ENCODE assay signal across 8 mouse cellular contexts in the genomic region with DNA sequence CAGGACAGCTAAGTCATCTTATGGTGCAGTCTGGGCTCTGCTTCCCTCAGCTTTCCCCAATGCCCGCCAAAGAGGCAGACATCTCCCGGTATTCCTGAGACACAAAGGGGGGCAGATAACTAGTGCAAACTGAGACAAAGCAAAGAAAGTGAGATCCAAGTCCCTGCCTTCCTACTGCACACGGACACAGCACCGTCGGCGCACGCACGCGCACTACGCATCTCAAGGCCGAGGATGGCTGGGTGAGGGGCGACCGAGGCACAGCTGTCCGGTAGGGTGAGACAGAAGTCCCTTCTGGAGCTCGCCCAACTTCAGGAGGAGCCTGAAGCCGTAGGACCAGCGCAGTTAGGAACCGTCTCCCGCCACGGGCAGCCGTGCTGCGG. TPM values are rescaled to one million over a fixed set of nuclear protein-coding genes. Genes with fewer than 3 reads are reported as not detected.
DNase-seq lines count a peak whose midpoint lies in the region; ATAC-seq and TF ChIP-seq lines count a peak whose summit lies in the region.

No protein-coding gene starts in this region.

- H3K27ac ChIP-seq in bone marrow macrophage, adult 2 months (ENCODE audit: insufficient read depth, low read depth, low read length), result peak overlapping the region; percentile 56
- peak overlapping the region; percentile 93 for H3K27ac ChIP-seq in forebrain, embryonic 11.5 days (ENCODE audit: low read depth, low read length)
- peak overlapping the region; percentile 93 for H3K27ac ChIP-seq in hindbrain, embryonic 14.5 days

- H3K36me3 ChIP-seq in forebrain, embryonic 11.5 days (ENCODE audit: control insufficient read depth, insufficient read depth, low read length), result peaks cover 6% of the 10 kb centered on the region; the same call in 1 of the 2 replicates
- H3K36me3 ChIP-seq in hindbrain, embryonic 14.5 days (replicated peaks; ENCODE audit: control insufficient read depth, insufficient read depth), result peaks cover 33% of the 10 kb centered on the region
- peaks cover 42% of the 10 kb centered on the region for H3K36me3 ChIP-seq in megakaryocyte, embryonic 14.5 days (replicated peaks; ENCODE audit: low read length)

- peak overlapping the region; percentile 74 for H3K4me2 ChIP-seq in forebrain, embryonic 11.5 days (ENCODE audit: low read depth, low read length, severe bottlenecking)
- peak overlapping the region; percentile 95 for H3K4me2 ChIP-seq in hindbrain, embryonic 14.5 days (replicated peaks)

- peak; percentile 61 for DNase-seq in heart, adult 8-10 months (ENCODE audit: low spot score)
- no peak for DNase-seq in heart, adult 18-20 months
- DNase-seq in forebrain, embryonic 11.5 days (ENCODE audit: low spot score), result peak; percentile 88
- DNase-seq in hindbrain, embryonic 14.5 days (ENCODE audit: low spot score), result peak; percentile 81
- peak; percentile 67 to 71 for DNase-seq in left cerebral cortex, postnatal 14 days (ENCODE audit: low spot score in 2 of 2)
- DNase-seq in right cerebral cortex, postnatal 36 days (ENCODE audit: low spot score in 2 of 2), result peak; percentile 52 to 54

- peak overlapping the region; percentile 95 for H3K4me3 ChIP-seq in bone marrow macrophage, adult 2 months (ENCODE audit: insufficient read depth, low read length)
- peak overlapping the region; percentile 73 for H3K4me3 ChIP-seq in forebrain, embryonic 11.5 days (ENCODE audit: low read depth, low read length)
- peak overlapping the region; percentile 64 for H3K4me3 ChIP-seq in hindbrain, embryonic 14.5 days (replicated peaks; ENCODE audit: low read length)
- peak overlapping the region; percentile 100 for H3K4me3 ChIP-seq in megakaryocyte, embryonic 14.5 days (replicated peaks)

- H3K9ac ChIP-seq in forebrain, embryonic 11.5 days (ENCODE audit: low read length), result peak overlapping the region; percentile 93
- peak overlapping the region; percentile 78 for H3K9ac ChIP-seq in hindbrain, embryonic 14.5 days

- TF ChIP-seq POLR2A in bone marrow macrophage, adult 2 months (IDR thresholded peaks at IDR 0.05; ENCODE audit: borderline replicate concordance, low read depth, low read length), result no peak

- H3K9me3 ChIP-seq in forebrain, embryonic 11.5 days (ENCODE audit: control insufficient read depth, low read length), result no peaks in the 10 kb centered on the region
- no peaks in the 10 kb centered on the region for H3K9me3 ChIP-seq in hindbrain, embryonic 14.5 days (ENCODE audit: control insufficient read depth, low read length)
- H3K9me3 ChIP-seq in megakaryocyte, embryonic 14.5 days, result no peaks in the 10 kb centered on the region

- intact Hi-C loops in left cerebral cortex, postnatal 14 days (cut with DNase I), result no loop called here

- under 1% methylated on average over 22 of the region's 22 CpGs for WGBS in forebrain, embryonic 11.5 days
- WGBS in hindbrain, embryonic 14.5 days, result under 1% methylated on average over 22 of the region's 22 CpGs

- no peak for TF ChIP-seq CTCF in bone marrow macrophage, adult 2 months (IDR thresholded peaks at IDR 0.05; ENCODE audit: low read depth, low read length)

- peaks cover 11% of the 10 kb centered on the region for H3K4me1 ChIP-seq in bone marrow macrophage, adult 2 months (ENCODE audit: control insufficient read depth, insufficient read depth, low read length)
- H3K4me1 ChIP-seq in forebrain, embryonic 11.5 days (replicated peaks; ENCODE audit: control insufficient read depth, insufficient read depth, low read length), result peaks cover 3% of the 10 kb centered on the region; the same call in 1 of the 2 replicates
- peaks cover 24% of the 10 kb centered on the region for H3K4me1 ChIP-seq in hindbrain, embryonic 14.5 days (replicated peaks; ENCODE audit: control insufficient read depth, insufficient read depth, low read length)
- H3K4me1 ChIP-seq in megakaryocyte, embryonic 14.5 days, result peaks cover 27% of the 10 kb centered on the region

- H3K27me3 ChIP-seq in forebrain, embryonic 11.5 days (ENCODE audit: control insufficient read depth, insufficient read depth, low read length), result no peaks in the 10 kb centered on the region
- no peaks in the 10 kb centered on the region for H3K27me3 ChIP-seq in hindbrain, embryonic 14.5 days (ENCODE audit: control insufficient read depth, insufficient read depth, low read length)
- peaks cover 1% of the 10 kb centered on the region for H3K27me3 ChIP-seq in megakaryocyte, embryonic 14.5 days (replicated peaks)

- peak; percentile 88 for ATAC-seq in forebrain, embryonic 11.5 days (replicated peaks; ENCODE audit: low FRiP score)
- ATAC-seq in hindbrain, embryonic 14.5 days (ENCODE audit: low FRiP score), result peak; percentile 86

RNA-seq across cellular contexts. Expression of gene Ahsa2, which starts 0.5 kb away (rescaled TPM):
- 10 to 100 TPM; 46.4 to 56.1 (median 53.7) TPM for total RNA-seq in heart, adult 8-10 months (2022)
- 10 to 100 TPM; 68.5 to 76.0 TPM for total RNA-seq in heart, adult 18-20 months (2021)
- polyA plus RNA-seq in bone marrow macrophage, adult 2 months (2012; ENCODE audit: insufficient read depth, insufficient read length, missing spikeins), result 34.7 and 34.9 TPM in 2 replicates
- polyA plus RNA-seq in forebrain, embryonic 11.5 days (2014; fragmentation: Nextera tagmentation; extraction: Ambion mirVana), result 165 and 173 TPM in 2 replicates
- polyA plus RNA-seq in hindbrain, embryonic 14.5 days (2014; fragmentation: Nextera tagmentation; extraction: Ambion mirVana), result 96.4 and 106 TPM in 2 replicates
- total RNA-seq in left cerebral cortex, postnatal 14 days (2021), result 10 to 100 TPM; 39.0 to 40.9 TPM
- polyA plus RNA-seq in megakaryocyte, embryonic 14.5 days (2012; ENCODE audit: insufficient read depth, low replicate concordance), result 2.8 and 28.4 TPM in 2 replicates

RNA-seq across cellular contexts. Expression of gene 1700093K21Rik, which starts 23.6 kb away (rescaled TPM):
- not detected for total RNA-seq in heart, adult 8-10 months (2022)
- not detected for total RNA-seq in heart, adult 18-20 months (2021)
- 0.87 and 1.1 TPM in 2 replicates for polyA plus RNA-seq in bone marrow macrophage, adult 2 months (2012; ENCODE audit: insufficient read depth, insufficient read length, missing spikeins)
- polyA plus RNA-seq in forebrain, embryonic 11.5 days (2014; fragmentation: Nextera tagmentation; extraction: Ambion mirVana), result not detected in 2 replicates
- polyA plus RNA-seq in hindbrain, embryonic 14.5 days (2014; fragmentation: Nextera tagmentation; extraction: Ambion mirVana), result not detected in 2 replicates
- under 1 TPM; 0.34 to 0.51 TPM for total RNA-seq in left cerebral cortex, postnatal 14 days (2021)
- not detected in 2 replicates for polyA plus RNA-seq in megakaryocyte, embryonic 14.5 days (2012; ENCODE audit: insufficient read depth, low replicate concordance)

Comparison
In these comparisons a context has a peak if more than half of its experiments do, and no peak if none do; other contexts are left out.
1. DNase-seq: peak in heart, adult 8-10 months (single experiment), forebrain, embryonic 11.5 days (single experiment), hindbrain, embryonic 14.5 days (single experiment), left cerebral cortex, postnatal 14 days (2 of 2) and right cerebral cortex, postnatal 36 days (2 of 2); none in heart, adult 18-20 months (0 of 2).
2. Peak in every context shown above with its lines, with median percentiles within 50 percentile points of each other: H3K27ac ChIP-seq and H3K4me3 ChIP-seq.